Mouse (Mus musculus) embryonic facial prominence, embryonic 10.5 days (tissue): Measurements from ENCODE around the gene Rcbtb2. TPM values are rescaled to one million over a fixed set of nuclear protein-coding genes. Genes with fewer than 3 reads are reported as not detected.

Experiments
- DNase-seq: peaks from one replicate; pipeline ENCODE4 v3.0.0-alpha.2; 2017; ENCODE audit warnings: low spot score
- H3K27ac ChIP-seq: fragments of 300-500 bp; sonication (generic); replicated peaks from 2 replicates; pipeline ENCODE4 v1.5.1; 2016; ENCODE audit warnings: mild to moderate bottlenecking
- H3K27me3 ChIP-seq: fragments of 300-500 bp; sonication (generic); replicated peaks from 2 replicates; pipeline ENCODE4 v1.6.1; 2016; ENCODE audit warnings: low read depth, mild to moderate bottlenecking; ENCODE audit not compliant: poor library complexity, severe bottlenecking
- H3K36me3 ChIP-seq: fragments of 300-500 bp; sonication (generic); replicated peaks from 2 replicates; pipeline ENCODE4 v1.6.1; 2016; ENCODE audit warnings: mild to moderate bottlenecking, moderate library complexity
- H3K4me1 ChIP-seq: fragments of 300-500 bp; sonication (generic); 2 replicates; pipeline ENCODE4 v1.6.1; 2016
- H3K4me3 ChIP-seq: fragments of 300-500 bp; sonication (generic); 2 replicates; pipeline ENCODE4 v1.5.1; 2016; ENCODE audit warnings: mild to moderate bottlenecking, moderate library complexity
- H3K9me3 ChIP-seq: fragments of 300-500 bp; sonication (generic); 2 replicates; pipeline ENCODE4 v1.6.1; 2016; ENCODE audit warnings: mild to moderate bottlenecking
- WGBS: fragments of 180-500 bp; shearing (Covaris S2); methylation state at CpG from one replicate; pipeline ENCODE4 v1.1.7; 2016; 5-methylcytosine and 5-hydroxymethylcytosine counted together
- polyA plus RNA-seq: library from polyadenylated mRNA; unstranded; fragments of >200 nt; fragmentation: Nextera tagmentation; extraction: Ambion mirVana; gene quantifications from 2 replicates; pipeline ENCODE4 v1.2.1, GENCODE M21; 2016

Rcbtb2 gene
- polyA plus RNA-seq, 1 experiment from 2014 or later = 171 TPM

- Histone ChIP-seq H3K4me3 (no peak overlapping the region), H3K9me3 (no peaks in the 10 kb centered on the region), H3K4me1 (no peaks in the 10 kb centered on the region), H3K36me3 (peaks cover 99% of the 10 kb centered on the region), H3K27ac (no peak overlapping the region), H3K27me3 (no peaks in the 10 kb centered on the region)
- no peak for DNase-seq
- 91% methylated on average over 13 of the region's 13 CpGs for WGBS
Measured at GRCm38 (mm10) chr14:73169926-73170844, 47.3 kb downstream of the Rcbtb2 start.

GRCm38 (mm10) chr14:73172196-73173011 lies 49.6 kb downstream of the Rcbtb2 start:
- Histone ChIP-seq H3K4me3 (no peak overlapping the region), H3K27ac (no peak overlapping the region), H3K36me3 (peaks cover 99% of the 10 kb centered on the region), H3K27me3 (no peaks in the 10 kb centered on the region), H3K4me1 (no peaks in the 10 kb centered on the region), H3K9me3 (no peaks in the 10 kb centered on the region)
- 74% methylated on average over 12 of the region's 12 CpGs for WGBS
- no peak for DNase-seq

GRCm38 (mm10) chr14:73173662-73174061 lies 50.8 kb downstream of the Rcbtb2 start:
- DNase-seq = no peak
- Histone ChIP-seq H3K27ac (no peak overlapping the region), H3K4me1 (no peaks in the 10 kb centered on the region), H3K4me3 (no peak overlapping the region), H3K27me3 (no peaks in the 10 kb centered on the region), H3K36me3 (peaks cover 99% of the 10 kb centered on the region), H3K9me3 (no peaks in the 10 kb centered on the region)
- WGBS = 89% methylated on average over 11 of the region's 11 CpGs

- Histone ChIP-seq H3K27ac (no peak overlapping the region; the same call in 1 of the 2 replicates), H3K4me3 (no peak overlapping the region), H3K4me1 (no peaks in the 10 kb centered on the region), H3K36me3 (peaks cover 100% of the 10 kb centered on the region), H3K9me3 (no peaks in the 10 kb centered on the region), H3K27me3 (no peaks in the 10 kb centered on the region)
- 86% methylated on average over 7 of the region's 7 CpGs for WGBS
- no peak for DNase-seq
Measured at GRCm38 (mm10) chr14:73174091-73174995, 51.5 kb downstream of the Rcbtb2 start.

GRCm38 (mm10) chr14:73175031-73175430 lies 52.2 kb downstream of the Rcbtb2 start:
- WGBS = 96% methylated on average over 1 of the region's 1 CpGs
- H3K36me3 ChIP-seq = peaks cover 100% of the 10 kb centered on the region
- no peaks in the 10 kb centered on the region for H3K4me1 ChIP-seq
- no peak overlapping the region; the same call in 1 of the 2 replicates for H3K27ac ChIP-seq
- H3K4me3 ChIP-seq = no peak overlapping the region
- no peaks in the 10 kb centered on the region for H3K9me3 ChIP-seq
- H3K27me3 ChIP-seq = no peaks in the 10 kb centered on the region
- no peak for DNase-seq

GRCm38 (mm10) chr14:73175814-73176213 lies 53.0 kb downstream of the Rcbtb2 start:
- no peaks in the 10 kb centered on the region for H3K4me1 ChIP-seq
- no peak for DNase-seq
- no peak overlapping the region for H3K27ac ChIP-seq
- no peaks in the 10 kb centered on the region for H3K9me3 ChIP-seq
- peaks cover 100% of the 10 kb centered on the region for H3K36me3 ChIP-seq
- WGBS = 82% methylated on average over 6 of the region's 6 CpGs
- H3K27me3 ChIP-seq = no peaks in the 10 kb centered on the region
- no peak overlapping the region for H3K4me3 ChIP-seq

- Histone ChIP-seq H3K9me3 (no peaks in the 10 kb centered on the region), H3K4me3 (no peak overlapping the region), H3K4me1 (no peaks in the 10 kb centered on the region), H3K27ac (no peak overlapping the region), H3K36me3 (peaks cover 100% of the 10 kb centered on the region), H3K27me3 (no peaks in the 10 kb centered on the region)
- DNase-seq = no peak
- WGBS = 92% methylated on average over 5 of the region's 5 CpGs
Measured at GRCm38 (mm10) chr14:73176266-73176665, 53.4 kb downstream of the Rcbtb2 start.

GRCm38 (mm10) chr14:73177961-73178360 lies 55.1 kb downstream of the Rcbtb2 start:
- peaks cover 100% of the 10 kb centered on the region for H3K36me3 ChIP-seq

GRCm38 (mm10) chr14:73179221-73179681 lies 56.4 kb downstream of the Rcbtb2 start:
- WGBS = 86% methylated on average over 4 of the region's 4 CpGs
- no peaks in the 10 kb centered on the region for H3K27me3 ChIP-seq
- no peak overlapping the region for H3K27ac ChIP-seq
- peaks cover 100% of the 10 kb centered on the region for H3K36me3 ChIP-seq
- no peaks in the 10 kb centered on the region for H3K4me1 ChIP-seq
- no peak for DNase-seq
- H3K9me3 ChIP-seq = no peaks in the 10 kb centered on the region
- no peak overlapping the region for H3K4me3 ChIP-seq

More at GRCm38 (mm10) chr14:73177961-73178360, 55.1 kb downstream of the Rcbtb2 start:
- no peak for DNase-seq
- H3K27ac ChIP-seq = no peak overlapping the region
- no peaks in the 10 kb centered on the region for H3K4me1 ChIP-seq
- 89% methylated on average over 11 of the region's 11 CpGs for WGBS
- no peaks in the 10 kb centered on the region for H3K9me3 ChIP-seq
- H3K4me3 ChIP-seq = no peak overlapping the region
- H3K27me3 ChIP-seq = no peaks in the 10 kb centered on the region

GRCm38 (mm10) chr14:73180671-73181070 lies 57.8 kb downstream of the Rcbtb2 start:
- no peaks in the 10 kb centered on the region for H3K9me3 ChIP-seq
- H3K4me3 ChIP-seq = no peak overlapping the region
- DNase-seq = no peak
- peaks cover 100% of the 10 kb centered on the region for H3K36me3 ChIP-seq
- H3K27me3 ChIP-seq = no peaks in the 10 kb centered on the region
- H3K27ac ChIP-seq = no peak overlapping the region
- no peaks in the 10 kb centered on the region for H3K4me1 ChIP-seq
- 80% methylated on average over 3 of the region's 3 CpGs for WGBS

GRCm38 (mm10) chr14:73181144-73181543 lies 58.3 kb downstream of the Rcbtb2 start:
- Histone ChIP-seq H3K4me1 (no peaks in the 10 kb centered on the region), H3K27ac (no peak overlapping the region), H3K36me3 (peaks cover 100% of the 10 kb centered on the region), H3K9me3 (no peaks in the 10 kb centered on the region), H3K4me3 (no peak overlapping the region), H3K27me3 (no peaks in the 10 kb centered on the region)
- WGBS = 88% methylated on average over 2 of the region's 2 CpGs
- DNase-seq = no peak

- no peak overlapping the region for H3K27ac ChIP-seq
- no peaks in the 10 kb centered on the region for H3K9me3 ChIP-seq
- DNase-seq = no peak
- peaks cover 53% of the 10 kb centered on the region for H3K36me3 ChIP-seq
- H3K27me3 ChIP-seq = no peaks in the 10 kb centered on the region
- no peaks in the 10 kb centered on the region for H3K4me1 ChIP-seq
- 87% methylated on average over 7 of the region's 7 CpGs for WGBS
- H3K4me3 ChIP-seq = no peak overlapping the region
Measured at GRCm38 (mm10) chr14:73186875-73187274, 64.0 kb downstream of the Rcbtb2 start.
